Mouse (Mus musculus): ENCODE measurements around the gene Gpam.

DNA sequence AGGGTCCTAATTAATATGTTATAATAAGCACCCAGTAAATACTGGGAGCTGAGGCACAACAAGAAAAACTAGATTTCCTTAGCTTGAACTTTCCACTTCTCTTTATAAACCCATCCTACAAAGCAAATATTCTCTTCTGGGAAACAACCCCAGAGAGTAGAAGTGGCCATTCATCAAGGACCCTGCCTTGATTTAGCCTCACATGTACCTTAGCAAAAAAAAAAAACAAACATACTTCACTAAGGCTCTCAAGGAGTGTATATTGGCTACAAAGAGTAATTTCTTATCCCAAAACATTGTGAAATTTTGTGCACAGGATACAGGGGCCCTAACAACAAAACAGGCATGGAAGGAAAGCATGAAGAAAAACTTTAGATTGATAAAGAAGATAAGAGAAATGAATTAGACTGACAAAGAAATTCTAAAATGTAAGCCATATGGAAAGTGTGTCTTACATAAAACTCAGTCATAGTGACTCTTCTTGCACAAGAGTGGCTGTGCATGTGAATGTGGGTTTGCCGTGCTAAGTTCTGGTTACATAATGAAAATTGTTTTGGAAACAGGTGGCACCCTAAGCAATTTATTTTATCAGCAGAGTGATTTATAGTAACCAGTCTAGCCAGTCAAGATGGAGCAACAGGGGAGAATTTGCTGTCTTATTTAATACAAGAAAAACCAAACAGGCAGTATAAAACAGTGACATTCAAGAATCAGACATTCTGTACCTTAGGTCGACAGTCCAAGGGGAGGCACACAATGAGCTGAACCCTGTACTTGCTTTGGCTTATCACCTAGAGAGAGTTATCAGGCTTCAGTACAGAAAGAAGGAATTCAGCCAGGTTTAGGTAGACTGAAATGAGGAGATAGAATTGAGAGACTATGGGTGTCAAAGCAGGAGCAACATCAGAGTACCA lies 26.6 kb downstream of the Gpam start:
- TF ChIP-seq CTCF (IDR thresholded peaks at IDR 0.05; ENCODE audit: control insufficient read depth, insufficient read depth, low read length) (no peak), POLR2A (IDR thresholded peaks at IDR 0.05; ENCODE audit: borderline replicate concordance, control insufficient read depth, low read depth, low read length) (no peak)
